Mouse (Mus musculus) small intestine, adult 2 months (tissue): ENCODE measurements around the gene Mamdc2.

ENCODE experiments used
- CTCF ChIP-seq: fragments of 200-500 bp; IDR thresholded peaks from 2 replicates; pipeline ENCODE4 v1.5.1; 2012; ENCODE audit warnings: low read depth, mild to moderate bottlenecking, control low read depth, inconsistent platforms, low read length, moderate library complexity, mixed read lengths; ENCODE audit not compliant: insufficient replicate concordance, insufficient read length; ENCODE audit errors: extremely low read depth
- POLR2A ChIP-seq: fragments of 200-500 bp; IDR thresholded peaks from 2 replicates; pipeline ENCODE4 v1.6.1; 2012; ENCODE audit warnings: low read depth, mild to moderate bottlenecking, control low read depth, inconsistent platforms, low read length, moderate library complexity

GRCm38 (mm10) chr19:23497171-23497917, 49.1 kb upstream of the Mamdc2 start:
- TF ChIP-seq POLR2A = no peak
- no peak for TF ChIP-seq CTCF
